Mouse (Mus musculus) liver, adult (tissue): ENCODE data around the gene Hspa5.

Experiments
- GATA4 ChIP-seq: IDR thresholded peaks from 2 replicates; pipeline ENCODE4 v1.6.1; 2014; ENCODE audit warnings: mild to moderate bottlenecking, low read length; ENCODE audit not compliant: insufficient replicate concordance

Gene Hspa5

GRCm38 (mm10) chr2:34799357-34800256 is 27.8 kb downstream of the Hspa5 start, which contains the start of gene Rabepk:
Gene Rabepk, minus strand, starts transcription at chr2:34799912.
- no peak for TF ChIP-seq GATA4

GRCm38 (mm10) chr2:34800371-34800770 is 28.6 kb downstream of the Hspa5 start:
- no peak for TF ChIP-seq GATA4

GRCm38 (mm10) chr2:34801516-34802482 is 30.0 kb downstream of the Hspa5 start:
- TF ChIP-seq GATA4 = no peak

GRCm38 (mm10) chr2:34803746-34804145 is 32.0 kb downstream of the Hspa5 start:
- no peak for TF ChIP-seq GATA4

- TF ChIP-seq GATA4 = no peak
Measured at GRCm38 (mm10) chr2:34804172-34804571, 32.4 kb downstream of the Hspa5 start.

GRCm38 (mm10) chr2:34804815-34805214 is 33.0 kb downstream of the Hspa5 start:
- TF ChIP-seq GATA4 = no peak

- no peak for TF ChIP-seq GATA4
Measured at GRCm38 (mm10) chr2:34805364-34805950, 33.7 kb downstream of the Hspa5 start.

- TF ChIP-seq GATA4 = no peak
Measured at GRCm38 (mm10) chr2:34808057-34808456, 36.3 kb downstream of the Hspa5 start.

- TF ChIP-seq GATA4 = no peak
Measured at GRCm38 (mm10) chr2:34809568-34809967, 37.8 kb downstream of the Hspa5 start.

GRCm38 (mm10) chr2:34810775-34811174 is 39.0 kb downstream of the Hspa5 start:
- no peak for TF ChIP-seq GATA4

GRCm38 (mm10) chr2:34812706-34813105 is 40.9 kb downstream of the Hspa5 start:
- TF ChIP-seq GATA4 = no peak

GRCm38 (mm10) chr2:34818492-34818891 is 46.7 kb downstream of the Hspa5 start:
- no peak for TF ChIP-seq GATA4

- TF ChIP-seq GATA4 = no peak; the same call in 1 of the 2 replicates
Measured at GRCm38 (mm10) chr2:34825827-34826459, 54.2 kb downstream of the Hspa5 start, which contains the start of gene Fbxw2. Gene Fbxw2, minus strand, starts transcription at chr2:34826311.

GRCm38 (mm10) chr2:34826460-34827231 is 54.9 kb downstream of the Hspa5 start:
- TF ChIP-seq GATA4 = no peak
